Mouse (Mus musculus): ENCODE data around the gene Dnajb12. TPM values are rescaled to one million over a fixed set of nuclear protein-coding genes. Genes with fewer than 3 reads are reported as not detected.

The Dnajb12 gene
- polyA plus RNA-seq, 2 experiments = 26.3 to 34.1 TPM

DNA sequence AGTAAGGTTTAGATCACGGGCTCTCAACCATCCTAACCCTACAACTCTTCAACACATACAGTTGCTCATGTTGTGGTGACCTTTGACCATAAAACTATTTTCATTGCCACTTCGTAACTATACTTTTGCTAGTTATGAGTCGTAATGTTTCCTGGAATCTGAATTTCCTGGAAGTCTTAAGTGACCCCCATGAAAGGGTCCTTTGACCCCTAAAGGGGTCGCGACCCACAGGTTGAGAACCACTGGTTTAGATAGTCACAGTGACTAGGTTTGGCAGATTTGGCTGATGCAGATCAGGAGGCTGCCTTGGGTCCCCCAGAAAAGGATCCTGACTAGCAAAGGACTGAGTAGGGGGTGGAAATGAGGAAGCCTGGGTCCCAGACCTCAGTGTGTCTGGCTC, 59.3 kb downstream of the Dnajb12 start:
- TF ChIP-seq POLR2A (IDR thresholded peaks at IDR 0.05; ENCODE audit: borderline replicate concordance, extremely low read depth, insufficient read depth, insufficient read length) = no peak
- Histone ChIP-seq H3K4me3 (replicated peaks; ENCODE audit: low read length) (no peak overlapping the region), H3K9ac (ENCODE audit: low read depth, low read length, severe bottlenecking) (no peak overlapping the region), H3K9me3 (ENCODE audit: control insufficient read depth, low read length) (no peaks in the 10 kb centered on the region), H3K27ac (replicated peaks; ENCODE audit: low read depth, low read length) (no peak overlapping the region), H3K36me3 (ENCODE audit: control insufficient read depth, insufficient read depth, low read length) (no peaks in the 10 kb centered on the region), H3K4me2 (replicated peaks; ENCODE audit: low read depth, low read length, severe bottlenecking) (no peak overlapping the region), H3K27me3 (ENCODE audit: control insufficient read depth, insufficient read depth, low read length) (no peaks in the 10 kb centered on the region), H3K4me1 (ENCODE audit: control insufficient read depth, insufficient read depth, low read length) (peaks cover 20% of the 10 kb centered on the region)
- ATAC-seq (ENCODE audit: low FRiP score, low read depth) (no peak), DNase-seq (ENCODE audit: low spot score) (no peak)
- WGBS = 83% methylated on average over 5 of the region's 5 CpGs

DNA sequence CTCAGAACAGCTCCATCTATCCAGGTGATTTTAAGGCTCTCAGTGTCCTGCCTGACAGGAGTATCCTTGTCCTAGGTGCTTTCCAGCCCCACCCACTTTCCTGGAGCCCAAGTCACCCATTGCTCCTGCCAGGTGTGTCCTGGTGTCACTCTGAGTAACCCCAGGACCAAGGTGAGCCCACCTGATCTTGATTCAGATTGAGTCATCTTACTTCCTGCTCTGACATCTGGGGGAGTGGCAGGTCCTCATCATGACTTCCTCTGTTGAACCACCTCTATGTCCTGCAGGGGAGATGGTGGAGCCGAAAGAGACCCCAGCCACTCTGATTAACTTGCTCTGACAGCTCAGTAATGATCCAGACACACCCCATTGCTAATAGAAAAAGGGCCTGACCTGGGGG, 59.7 kb downstream of the Dnajb12 start:
- DNase-seq (ENCODE audit: low spot score) (no peak), ATAC-seq (ENCODE audit: low FRiP score, low read depth) (no peak)
- no peaks in the 10 kb centered on the region for H3K36me3 ChIP-seq (ENCODE audit: control insufficient read depth, insufficient read depth, low read length)
- no peak for TF ChIP-seq POLR2A (IDR thresholded peaks at IDR 0.05; ENCODE audit: borderline replicate concordance, extremely low read depth, insufficient read depth, insufficient read length)
- no peak overlapping the region for H3K4me2 ChIP-seq (replicated peaks; ENCODE audit: low read depth, low read length, severe bottlenecking)
- peaks cover 22% of the 10 kb centered on the region for H3K4me1 ChIP-seq (ENCODE audit: control insufficient read depth, insufficient read depth, low read length)
- H3K9me3 ChIP-seq (ENCODE audit: control insufficient read depth, low read length) = no peaks in the 10 kb centered on the region
- H3K4me3 ChIP-seq (replicated peaks; ENCODE audit: low read length) = no peak overlapping the region
- WGBS = 50% methylated on average over 1 of the region's 1 CpGs
- no peaks in the 10 kb centered on the region for H3K27me3 ChIP-seq (ENCODE audit: control insufficient read depth, insufficient read depth, low read length)
- no peak overlapping the region for H3K27ac ChIP-seq (replicated peaks; ENCODE audit: low read depth, low read length)
- no peak overlapping the region for H3K9ac ChIP-seq (ENCODE audit: low read depth, low read length, severe bottlenecking)

- Histone ChIP-seq H3K27me3 (ENCODE audit: control insufficient read depth, insufficient read depth, low read length) (no peaks in the 10 kb centered on the region), H3K9ac (ENCODE audit: low read depth, low read length, severe bottlenecking) (peak overlapping the region; percentile 49), H3K4me1 (ENCODE audit: control insufficient read depth, insufficient read depth, low read length) (peaks cover 16% of the 10 kb centered on the region), H3K4me2 (replicated peaks; ENCODE audit: low read depth, low read length, severe bottlenecking) (peak overlapping the region; percentile 62), H3K36me3 (ENCODE audit: control insufficient read depth, insufficient read depth, low read length) (no peaks in the 10 kb centered on the region), H3K27ac (replicated peaks; ENCODE audit: low read depth, low read length) (peak overlapping the region; percentile 65), H3K9me3 (ENCODE audit: control insufficient read depth, low read length) (no peaks in the 10 kb centered on the region), H3K4me3 (replicated peaks; ENCODE audit: low read length) (peak overlapping the region; percentile 27)
- 47% methylated on average over 20 of the region's 21 CpGs for WGBS
- ATAC-seq (ENCODE audit: low FRiP score, low read depth) (no peak), DNase-seq (ENCODE audit: low spot score) (no peak)
- no peak for TF ChIP-seq POLR2A (IDR thresholded peaks at IDR 0.05; ENCODE audit: borderline replicate concordance, extremely low read depth, insufficient read depth, insufficient read length)
Observed at GRCm38 (mm10) chr10:59942281-59942846, 63.0 kb downstream of the Dnajb12 start.

DNA sequence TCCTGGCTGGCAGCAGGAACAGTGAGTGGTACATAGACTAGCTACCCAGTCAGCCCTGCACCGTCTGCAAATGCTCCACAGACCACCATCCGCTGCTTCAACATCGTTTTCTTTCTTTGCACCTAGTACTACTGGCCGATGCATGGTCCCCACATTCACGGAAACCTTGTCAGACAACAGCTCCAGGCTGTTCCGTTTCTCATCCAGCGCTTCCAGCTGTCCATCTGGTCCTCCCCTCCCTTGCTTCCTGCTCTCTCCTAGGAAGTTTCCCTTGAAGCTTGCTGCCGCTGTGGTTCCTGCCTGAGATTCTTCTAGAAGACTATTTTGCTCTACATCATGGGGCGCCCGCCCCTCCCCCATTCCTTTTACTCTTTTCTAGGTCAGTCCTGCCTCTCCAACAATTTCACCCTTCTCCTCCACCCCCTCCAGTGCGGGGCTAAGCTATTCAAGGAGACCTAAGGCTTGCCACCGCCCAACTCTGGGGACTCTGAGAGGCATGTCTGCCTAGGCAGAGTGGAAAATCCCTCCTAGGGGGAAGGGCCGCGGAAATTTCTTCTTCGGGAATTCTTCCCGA, 63.6 kb downstream of the Dnajb12 start:
- Histone ChIP-seq H3K36me3 (ENCODE audit: control insufficient read depth, insufficient read depth, low read length) (no peaks in the 10 kb centered on the region), H3K27me3 (ENCODE audit: control insufficient read depth, insufficient read depth, low read length) (no peaks in the 10 kb centered on the region), H3K9me3 (ENCODE audit: control insufficient read depth, low read length) (no peaks in the 10 kb centered on the region), H3K27ac (replicated peaks; ENCODE audit: low read depth, low read length) (peak overlapping the region; percentile 65), H3K4me3 (replicated peaks; ENCODE audit: low read length) (peak overlapping the region; percentile 27), H3K9ac (ENCODE audit: low read depth, low read length, severe bottlenecking) (peak overlapping the region; percentile 49), H3K4me1 (ENCODE audit: control insufficient read depth, insufficient read depth, low read length) (peaks cover 16% of the 10 kb centered on the region), H3K4me2 (replicated peaks; ENCODE audit: low read depth, low read length, severe bottlenecking) (peak overlapping the region; percentile 62)
- ATAC-seq (ENCODE audit: low FRiP score, low read depth) (peak; percentile 47), DNase-seq (ENCODE audit: low spot score) (peak; percentile 60)
- under 1% methylated on average over 16 of the region's 16 CpGs for WGBS
- no peak for TF ChIP-seq POLR2A (IDR thresholded peaks at IDR 0.05; ENCODE audit: borderline replicate concordance, extremely low read depth, insufficient read depth, insufficient read length)

DNA sequence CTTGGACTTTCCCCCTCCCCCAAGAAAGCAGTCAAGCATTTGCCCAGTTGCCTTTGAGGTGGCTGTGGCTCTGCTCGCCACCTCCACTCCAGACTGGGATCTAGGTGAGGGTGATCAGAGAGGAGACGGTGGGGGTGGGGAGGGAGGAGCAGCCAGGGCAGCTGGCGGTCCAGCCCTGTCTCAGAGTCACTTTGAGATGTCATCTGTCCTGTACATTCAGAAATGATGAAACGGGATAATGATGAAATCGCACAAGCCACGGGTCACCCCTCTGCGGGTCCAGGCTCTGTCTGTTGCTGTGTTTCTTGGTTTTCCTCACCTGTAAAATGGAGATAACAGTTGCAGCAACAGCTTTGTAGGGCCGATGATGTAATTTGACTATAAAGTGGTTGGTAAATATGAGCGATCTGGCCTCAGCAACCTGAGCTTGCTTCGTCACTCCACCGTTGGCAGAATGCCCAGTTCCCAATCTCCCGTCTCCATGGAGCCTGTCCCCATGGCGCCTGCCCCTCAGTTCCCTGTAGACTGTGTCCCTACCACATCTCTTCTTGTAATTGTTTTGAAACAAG, 64.1 kb downstream of the Dnajb12 start:
- Histone ChIP-seq H3K9me3 (ENCODE audit: control insufficient read depth, low read length) (no peaks in the 10 kb centered on the region), H3K27ac (replicated peaks; ENCODE audit: low read depth, low read length) (peak overlapping the region; percentile 65; the same call in 1 of the 2 replicates), H3K27me3 (ENCODE audit: control insufficient read depth, insufficient read depth, low read length) (no peaks in the 10 kb centered on the region), H3K9ac (ENCODE audit: low read depth, low read length, severe bottlenecking) (peak overlapping the region; percentile 49), H3K4me2 (replicated peaks; ENCODE audit: low read depth, low read length, severe bottlenecking) (peak overlapping the region; percentile 62), H3K36me3 (ENCODE audit: control insufficient read depth, insufficient read depth, low read length) (no peaks in the 10 kb centered on the region), H3K4me1 (ENCODE audit: control insufficient read depth, insufficient read depth, low read length) (peaks cover 17% of the 10 kb centered on the region), H3K4me3 (replicated peaks; ENCODE audit: low read length) (peak overlapping the region; percentile 27)
- ATAC-seq (ENCODE audit: low FRiP score, low read depth) = peak; percentile 62; the same call in 1 of the 2 replicates
- peak; percentile 62 for DNase-seq (ENCODE audit: low spot score)
- 34% methylated on average over 13 of the region's 13 CpGs for WGBS
- TF ChIP-seq POLR2A (IDR thresholded peaks at IDR 0.05; ENCODE audit: borderline replicate concordance, extremely low read depth, insufficient read depth, insufficient read length) = no peak

Data from limb, embryonic 14.5 days (tissue).